Mouse (Mus musculus) kidney, postnatal 0 days (tissue): ENCODE measurements around the gene Igsf21. TPM values are rescaled to one million over a fixed set of nuclear protein-coding genes. Genes with fewer than 3 reads are reported as not detected.

Source experiments
- ATAC-seq: fragments of 200-750 bp; cut with Nextera tagmentation; replicated peaks from 2 replicates; pipeline ENCODE4 v1.8.0; 2017; ENCODE audit warnings: low read depth, moderate number of reproducible peaks, moderate TSS enrichment, moderate library complexity; ENCODE audit not compliant: low FRiP score
- DNase-seq: peaks from one replicate; pipeline ENCODE4 v3.0.0-alpha.2; 2016; ENCODE audit warnings: low spot score
- H3K27ac ChIP-seq: fragments of 300-500 bp; sonication (generic); 2 replicates; pipeline ENCODE4 v1.5.1; 2014; ENCODE audit warnings: mild to moderate bottlenecking
- H3K27me3 ChIP-seq: fragments of 300-500 bp; sonication (generic); 2 replicates; pipeline ENCODE4 v1.6.1; 2014; ENCODE audit warnings: low read length, mixed read lengths; ENCODE audit not compliant: insufficient read depth
- H3K36me3 ChIP-seq: fragments of 300-500 bp; sonication (generic); 2 replicates; pipeline ENCODE4 v1.6.1; 2014; ENCODE audit warnings: low read length, mixed read lengths; ENCODE audit not compliant: insufficient read depth
- H3K4me1 ChIP-seq: fragments of 300-500 bp; sonication (generic); replicated peaks from 2 replicates; pipeline ENCODE4 v1.6.1; 2014; ENCODE audit warnings: antibody characterized with exemption, low read length, mixed read lengths; ENCODE audit not compliant: insufficient read depth
- H3K4me2 ChIP-seq: fragments of 300-500 bp; sonication (generic); 2 replicates; pipeline ENCODE4 v1.6.1; 2014; ENCODE audit warnings: mild to moderate bottlenecking, low read length, moderate library complexity, mixed read lengths
- H3K4me3 ChIP-seq: fragments of 300-500 bp; sonication (generic); replicated peaks from 2 replicates; pipeline ENCODE4 v1.5.1; 2014; ENCODE audit warnings: low read depth, low read length
- H3K9ac ChIP-seq: fragments of 300-500 bp; sonication (generic); 2 replicates; pipeline ENCODE4 v1.6.1; 2014; ENCODE audit warnings: low read depth, low read length
- H3K9me3 ChIP-seq: fragments of 300-500 bp; sonication (generic); replicated peaks from 2 replicates; pipeline ENCODE4 v1.6.1; 2016; ENCODE audit warnings: low read length, inconsistent platforms, mixed read lengths
- CTCF ChIP-seq: IDR thresholded peaks from 2 replicates; pipeline ENCODE4 v1.5.1; 2016; ENCODE audit warnings: antibody characterized with exemption, low read depth, mild to moderate bottlenecking, moderate library complexity
- WGBS: fragments of 180-500 bp; shearing (Covaris S2); extraction: QIAGEN DNeasy Blood & Tissue Kit; methylation state at CpG from one replicate; pipeline ENCODE4 v1.1.7; 2014; 5-methylcytosine and 5-hydroxymethylcytosine counted together
- polyA plus RNA-seq: library from polyadenylated mRNA; unstranded; fragments of >200 nt; fragmentation: Nextera tagmentation; extraction: Ambion mirVana; gene quantifications from 2 replicates; pipeline ENCODE4 v1.2.1, GENCODE M21; 2015

The Igsf21 gene
- polyA plus RNA-seq, 1 experiment from 2014 or later: 1.3 TPM

DNA sequence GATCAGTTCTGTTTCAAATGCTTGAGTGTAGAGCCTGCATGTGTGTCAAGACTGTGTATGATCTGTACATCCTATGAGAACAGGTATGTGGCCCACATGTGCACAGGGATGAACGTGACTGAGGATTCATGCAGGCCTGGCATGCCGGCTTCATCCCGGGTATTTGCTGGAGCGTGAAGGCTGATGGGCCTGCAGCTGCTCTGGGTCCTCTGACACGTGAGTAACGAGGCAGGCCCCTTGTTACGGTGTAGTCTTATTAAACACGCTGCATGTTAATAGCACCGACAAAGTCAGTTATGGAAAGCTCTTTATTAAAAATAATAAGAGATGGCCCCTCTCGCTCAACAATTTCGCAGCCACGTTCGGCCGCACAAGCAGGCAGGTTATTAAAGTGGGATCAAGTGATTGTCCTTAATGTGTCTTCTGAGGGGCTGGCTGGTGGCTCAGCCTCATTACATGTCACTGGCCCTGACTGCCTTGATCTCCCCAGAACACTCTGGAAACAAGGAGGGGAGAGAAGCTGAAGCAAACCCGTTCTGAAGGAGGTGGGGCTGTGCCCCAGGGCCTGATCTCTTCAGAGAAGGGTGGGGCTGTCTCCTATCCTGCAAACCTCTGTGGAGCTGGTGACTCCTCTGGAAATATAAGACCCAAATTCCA is 22.7 kb upstream of the Igsf21 start:
- Histone ChIP-seq H3K36me3 (no peaks in the 10 kb centered on the region), H3K9me3 (no peaks in the 10 kb centered on the region), H3K4me2 (no peak overlapping the region), H3K27ac (no peak overlapping the region), H3K27me3 (no peaks in the 10 kb centered on the region), H3K4me3 (no peak overlapping the region), H3K9ac (no peak overlapping the region), H3K4me1 (no peaks in the 10 kb centered on the region)
- ATAC-seq (no peak), DNase-seq (no peak)
- TF ChIP-seq CTCF: no peak
- 82% methylated on average over 15 of the region's 15 CpGs for WGBS

DNA sequence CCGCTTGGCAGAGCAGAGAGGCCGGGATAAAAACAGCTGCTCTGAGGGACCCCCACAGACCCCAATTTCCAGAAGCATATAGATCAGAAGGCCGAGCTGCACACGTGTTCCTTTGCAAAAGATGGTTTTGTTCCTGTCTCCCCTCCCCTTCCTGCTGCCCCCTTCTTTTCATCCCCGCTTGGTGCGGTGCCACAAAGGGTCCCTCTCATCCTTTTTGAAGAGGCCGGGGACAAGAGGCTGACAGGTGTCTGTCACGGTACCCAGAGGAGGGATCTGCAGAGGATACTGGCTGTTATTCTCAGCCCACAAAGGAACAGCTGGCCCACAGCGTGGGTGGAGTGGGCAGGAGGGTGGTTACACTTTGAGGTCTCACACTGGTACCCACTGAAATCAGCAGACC is 21.3 kb upstream of the Igsf21 start:
- no peak overlapping the region for H3K4me2 ChIP-seq
- 77% methylated on average over 9 of the region's 9 CpGs for WGBS
- no peak overlapping the region for H3K9ac ChIP-seq
- DNase-seq (no peak), ATAC-seq (no peak)
- no peaks in the 10 kb centered on the region for H3K36me3 ChIP-seq
- no peaks in the 10 kb centered on the region for H3K9me3 ChIP-seq
- no peak for TF ChIP-seq CTCF
- H3K27me3 ChIP-seq: no peaks in the 10 kb centered on the region
- H3K27ac ChIP-seq: no peak overlapping the region
- no peak overlapping the region for H3K4me3 ChIP-seq
- no peaks in the 10 kb centered on the region for H3K4me1 ChIP-seq

DNA sequence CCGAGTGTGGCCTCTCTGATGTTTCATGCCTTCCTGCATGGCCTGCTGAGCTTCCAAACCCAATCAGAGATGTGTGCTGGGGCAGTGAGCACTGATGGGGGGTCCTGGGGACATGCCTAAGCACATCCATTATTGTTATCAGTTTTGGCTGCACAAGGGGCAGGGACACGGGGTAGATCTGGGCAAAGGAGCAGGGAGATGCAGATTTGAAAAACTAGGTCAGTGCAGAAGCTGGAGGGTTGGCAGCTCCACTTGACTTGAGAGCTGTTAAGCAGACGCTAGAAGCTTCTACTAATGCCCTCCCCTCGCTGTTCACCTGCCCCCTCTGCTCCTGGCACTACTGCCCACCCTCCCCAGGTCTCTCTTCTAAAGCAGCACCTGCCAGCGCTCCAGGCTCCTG is 20.5 kb upstream of the Igsf21 start:
- Histone ChIP-seq H3K4me2 (no peak overlapping the region), H3K27me3 (no peaks in the 10 kb centered on the region), H3K9me3 (no peaks in the 10 kb centered on the region), H3K27ac (no peak overlapping the region), H3K36me3 (no peaks in the 10 kb centered on the region), H3K9ac (no peak overlapping the region), H3K4me1 (no peaks in the 10 kb centered on the region), H3K4me3 (no peak overlapping the region)
- DNase-seq: no peak
- no peak for ATAC-seq
- TF ChIP-seq CTCF: no peak
- 69% methylated on average over 5 of the region's 5 CpGs for WGBS

DNA sequence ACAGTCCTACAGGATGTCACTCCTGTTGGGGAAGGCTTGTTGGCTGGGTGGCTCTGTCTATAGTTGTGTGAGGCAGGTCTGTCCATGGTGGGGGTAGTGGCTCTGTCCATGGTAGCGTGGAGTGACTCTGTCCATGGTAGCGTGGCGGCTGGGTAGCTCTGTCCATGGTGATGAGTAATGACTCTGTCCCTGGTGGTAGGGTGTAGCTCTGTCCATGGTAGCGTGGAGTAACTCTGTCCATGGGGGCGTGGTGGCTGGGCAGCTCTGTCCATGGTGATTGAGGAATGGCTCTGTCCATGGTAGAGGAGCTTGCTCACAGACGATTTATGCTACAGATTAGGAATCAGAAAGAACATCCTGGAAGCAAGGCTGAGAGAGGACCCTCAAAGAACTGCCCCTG is 12.4 kb upstream of the Igsf21 start:
- H3K27ac ChIP-seq: no peak overlapping the region
- no peak overlapping the region for H3K9ac ChIP-seq
- H3K4me3 ChIP-seq: no peak overlapping the region
- peak; percentile 95 for DNase-seq
- H3K9me3 ChIP-seq: no peaks in the 10 kb centered on the region
- H3K36me3 ChIP-seq: no peaks in the 10 kb centered on the region
- H3K4me1 ChIP-seq: no peaks in the 10 kb centered on the region
- H3K4me2 ChIP-seq: no peak overlapping the region
- peak; percentile 51 for TF ChIP-seq CTCF
- peak; percentile 92 for ATAC-seq
- WGBS: 5% methylated on average over 6 of the region's 6 CpGs
- 0 out of 2 replicates have a peak, but pooled peaks cover under 1% of the 10 kb centered on the region for H3K27me3 ChIP-seq

DNA sequence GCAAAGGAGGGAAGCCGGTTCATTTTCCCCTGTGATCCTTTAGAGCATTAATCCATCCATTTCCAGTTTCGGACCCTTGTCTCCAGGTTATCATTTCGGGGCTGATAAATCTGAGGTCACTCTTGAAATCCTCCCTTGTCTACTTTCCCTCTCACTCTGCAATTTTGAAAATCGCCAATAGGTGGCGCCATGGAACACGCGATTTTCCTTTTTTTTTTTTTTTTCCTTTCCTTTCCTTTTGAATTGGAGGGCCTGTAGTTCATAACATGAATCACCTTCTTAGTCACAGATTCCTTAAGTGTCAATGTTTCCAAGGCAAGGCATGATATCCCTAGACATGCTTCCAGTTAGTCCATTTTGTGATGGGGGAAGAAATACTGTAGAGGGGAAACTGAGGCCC is 5.8 kb upstream of the Igsf21 start:
- Histone ChIP-seq H3K27ac (no peak overlapping the region), H3K4me3 (no peak overlapping the region), H3K4me1 (no peaks in the 10 kb centered on the region), H3K9me3 (no peaks in the 10 kb centered on the region), H3K36me3 (no peaks in the 10 kb centered on the region), H3K9ac (no peak overlapping the region), H3K27me3 (peaks cover 23% of the 10 kb centered on the region), H3K4me2 (no peak overlapping the region)
- 13% methylated on average over 7 of the region's 7 CpGs for WGBS
- peak; percentile 71 for TF ChIP-seq CTCF
- ATAC-seq: no peak
- peak; percentile 4 for DNase-seq

DNA sequence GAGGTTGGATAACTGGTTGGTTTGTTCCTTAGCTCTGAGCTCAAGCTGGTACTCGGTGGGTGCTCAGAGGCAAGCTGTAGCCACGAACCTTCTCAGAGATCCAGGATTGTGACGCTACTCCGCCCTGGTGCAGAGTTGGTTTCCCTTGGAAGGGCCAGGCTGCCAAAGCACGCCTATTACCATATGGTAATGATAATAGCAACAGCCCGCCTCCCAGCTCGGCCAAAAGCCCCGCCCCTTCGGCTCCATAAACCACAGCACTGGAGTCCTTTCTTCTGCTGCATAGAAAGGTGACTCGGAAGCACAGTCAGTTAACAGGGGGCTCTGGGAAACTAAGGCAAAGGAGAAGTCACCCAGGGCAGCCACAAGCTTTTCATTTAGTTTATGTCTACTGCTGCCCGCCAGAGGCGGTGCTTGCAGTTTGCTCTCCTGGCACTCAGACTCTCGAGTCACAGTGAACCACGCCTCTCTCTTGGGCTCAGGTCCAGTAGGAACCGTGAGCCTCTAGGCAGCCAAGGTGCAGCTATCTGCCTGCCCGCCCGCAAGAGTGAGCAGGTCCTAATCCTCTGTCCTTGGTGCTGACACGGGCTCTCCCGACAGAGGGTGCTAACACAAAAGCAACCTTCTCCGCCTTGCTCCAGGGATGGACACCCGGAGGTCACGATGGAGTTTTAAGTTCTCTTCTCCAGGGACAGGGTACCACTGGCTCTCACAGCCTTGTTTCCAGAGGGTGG is 2.6 kb upstream of the Igsf21 start:
- Histone ChIP-seq H3K4me3 (no peak overlapping the region), H3K9ac (no peak overlapping the region), H3K36me3 (no peaks in the 10 kb centered on the region), H3K4me2 (no peak overlapping the region), H3K4me1 (no peaks in the 10 kb centered on the region; the same call in 1 of the 2 replicates), H3K9me3 (no peaks in the 10 kb centered on the region), H3K27me3 (peaks cover 53% of the 10 kb centered on the region), H3K27ac (no peak overlapping the region)
- peak; percentile 45; the same call in 1 of the 2 replicates for TF ChIP-seq CTCF
- peak; percentile 65 for DNase-seq
- ATAC-seq: no peak
- WGBS: 6% methylated on average over 22 of the region's 22 CpGs
